Mouse (Mus musculus): ENCODE results near the gene Cox20.

DNA sequence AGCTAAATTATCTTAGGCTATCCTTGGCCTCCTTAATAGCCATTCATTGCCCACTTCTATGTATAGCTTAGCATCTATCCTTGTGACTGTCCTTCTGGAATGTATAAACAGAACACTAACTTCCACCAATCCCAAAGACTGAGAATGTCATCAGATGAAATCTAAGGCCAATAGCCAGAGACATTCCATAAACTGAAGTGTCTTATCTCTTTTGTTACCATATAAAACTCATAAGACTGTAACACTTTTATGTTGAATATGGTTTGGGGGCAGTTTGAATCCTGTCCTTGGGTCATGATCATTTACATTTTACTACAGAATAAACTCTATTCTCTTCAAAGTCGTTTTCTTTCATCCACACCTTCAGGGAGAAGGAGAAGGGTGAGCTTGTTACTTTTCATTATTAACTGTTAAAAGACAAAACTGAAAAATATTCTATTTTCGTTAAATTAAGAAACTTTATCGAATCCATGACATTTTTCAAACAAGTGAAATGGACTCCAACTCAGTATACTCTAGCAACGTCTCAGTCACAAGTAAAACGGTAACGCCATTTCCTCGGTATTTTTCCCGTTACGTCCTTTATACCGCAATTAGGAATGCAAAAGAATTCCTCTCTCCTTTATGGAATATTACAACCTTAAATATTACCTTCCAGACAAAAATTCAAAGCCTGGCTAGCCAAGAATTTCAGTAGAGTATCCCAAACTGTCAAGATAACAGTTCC, 1.5 kb upstream of the Cox20 start:
- TF ChIP-seq POLR2A (IDR thresholded peaks at IDR 0.05; ENCODE audit: insufficient read depth, low read length) = no peak
- TF ChIP-seq EP300 (IDR thresholded peaks at IDR 0.05; ENCODE audit: insufficient read depth, low read depth, low read length) = no peak
- no peak for TF ChIP-seq CTCF (IDR thresholded peaks at IDR 0.05; ENCODE audit: low read depth, low read length)

Measured in ES-Bruce4 (cell line).